Mouse (Mus musculus) spleen, postnatal 10 days (tissue): Measurements from ENCODE around the gene Kcne1.

Source experiments
- DNase-seq, 2 experiments: peaks; one replicate each; pipeline ENCODE4 v3.0.0; 2021 to 2022; ENCODE audit warnings: low spot score in 2 of 2

Kcne1 gene

DNA sequence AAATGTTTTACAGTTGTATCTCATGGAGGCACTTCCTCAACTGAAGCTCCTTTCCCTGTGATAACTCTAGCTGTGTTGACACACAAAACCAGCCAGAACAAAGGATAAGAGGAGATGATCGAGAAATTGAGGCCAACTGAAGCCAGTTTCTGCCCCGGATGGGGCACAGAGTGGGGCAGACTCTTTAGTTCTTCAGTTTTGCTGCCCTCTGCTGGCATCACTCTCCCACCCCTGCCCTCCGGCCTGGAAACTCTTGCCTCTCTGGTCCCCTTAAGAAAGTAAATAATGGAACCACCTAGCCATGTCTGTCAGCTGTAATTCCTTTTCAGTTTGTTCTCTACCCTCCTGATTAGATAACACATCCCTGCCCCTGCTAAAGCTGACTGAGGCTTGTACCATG lies 51.3 kb downstream of the Kcne1 start:
- no peak for DNase-seq

DNA sequence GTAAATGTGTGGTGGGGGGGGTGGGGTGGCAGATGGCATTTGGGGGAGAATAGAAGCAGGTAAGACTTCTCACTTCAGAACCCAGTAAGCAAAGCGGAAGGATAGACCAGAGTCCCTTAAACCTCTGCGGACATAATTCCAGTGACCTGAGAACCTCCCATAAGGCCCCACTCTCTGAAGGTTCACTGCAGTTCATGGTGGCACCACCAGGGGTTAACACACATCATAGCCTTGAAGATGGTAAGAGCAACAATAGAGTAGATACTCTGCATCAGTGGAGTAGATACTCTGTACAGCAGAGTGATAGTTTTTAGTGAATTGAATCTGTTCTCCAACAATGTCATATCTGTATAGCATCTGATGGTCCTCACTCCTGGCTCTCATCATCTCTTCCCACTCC lies 53.7 kb downstream of the Kcne1 start:
- DNase-seq = peak in 1 of 2 experiments; percentile 57

DNA sequence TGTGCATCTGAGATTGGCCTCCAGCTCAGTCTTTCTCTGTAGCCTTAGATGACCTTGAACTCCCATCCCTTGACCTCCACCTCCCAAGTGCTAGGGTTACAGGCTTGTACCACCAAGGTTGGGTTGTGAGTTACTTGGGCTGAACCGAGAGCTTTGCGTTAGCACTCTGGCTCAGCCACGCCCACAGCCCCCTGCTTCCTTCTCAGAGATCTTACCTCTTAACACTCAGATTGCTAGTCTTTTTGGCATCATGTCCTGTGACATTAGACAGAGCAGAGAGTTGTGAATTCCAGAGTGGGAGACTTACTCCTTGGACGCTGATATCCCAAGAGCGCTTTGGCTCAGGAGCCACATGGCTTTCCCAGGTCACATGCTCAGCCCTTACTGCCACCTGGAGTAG lies 56.8 kb downstream of the Kcne1 start:
- DNase-seq = peak; percentile 11 to 40

DNA sequence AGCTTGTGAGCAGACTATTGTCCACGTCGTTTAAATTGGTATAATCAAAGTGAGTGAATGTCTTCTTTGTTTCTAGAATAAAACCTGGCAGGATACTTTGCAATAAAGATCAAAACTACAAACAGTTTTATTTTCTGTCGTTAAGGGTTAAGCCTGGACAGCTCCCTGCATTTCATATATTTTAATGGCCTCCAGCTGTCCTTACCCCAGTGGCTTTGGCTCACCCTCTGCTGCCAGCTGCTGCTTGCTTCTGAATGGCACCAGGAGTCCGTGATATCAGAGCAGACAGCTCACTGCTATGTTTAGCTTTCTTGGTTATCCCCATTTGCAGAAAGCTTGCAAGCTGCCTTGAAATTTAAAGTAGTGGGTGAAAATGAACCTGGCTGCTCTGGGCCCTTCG lies 57.3 kb downstream of the Kcne1 start:
- no peak for DNase-seq

DNA sequence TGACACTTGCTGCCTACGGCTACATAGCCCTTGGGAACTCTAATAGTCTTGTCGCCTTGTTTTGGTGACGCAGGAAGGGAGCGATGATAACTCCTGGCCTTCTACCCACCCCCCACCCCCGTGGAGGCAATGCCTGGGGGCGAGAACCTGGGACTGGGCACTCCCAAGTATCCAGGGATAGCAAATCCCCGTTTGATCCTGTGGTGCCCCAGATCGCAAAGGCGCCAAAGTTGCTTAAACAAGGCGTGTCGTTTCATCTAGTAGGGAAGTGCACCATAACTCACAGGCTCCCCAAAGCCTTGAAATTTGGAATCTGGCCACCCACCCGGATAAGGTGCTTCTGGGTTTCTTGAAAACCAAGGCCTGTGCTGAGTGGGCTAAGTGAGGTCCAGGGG lies 57.9 kb downstream of the Kcne1 start:
- peak in 1 of 2 experiments; percentile 45 for DNase-seq

DNA sequence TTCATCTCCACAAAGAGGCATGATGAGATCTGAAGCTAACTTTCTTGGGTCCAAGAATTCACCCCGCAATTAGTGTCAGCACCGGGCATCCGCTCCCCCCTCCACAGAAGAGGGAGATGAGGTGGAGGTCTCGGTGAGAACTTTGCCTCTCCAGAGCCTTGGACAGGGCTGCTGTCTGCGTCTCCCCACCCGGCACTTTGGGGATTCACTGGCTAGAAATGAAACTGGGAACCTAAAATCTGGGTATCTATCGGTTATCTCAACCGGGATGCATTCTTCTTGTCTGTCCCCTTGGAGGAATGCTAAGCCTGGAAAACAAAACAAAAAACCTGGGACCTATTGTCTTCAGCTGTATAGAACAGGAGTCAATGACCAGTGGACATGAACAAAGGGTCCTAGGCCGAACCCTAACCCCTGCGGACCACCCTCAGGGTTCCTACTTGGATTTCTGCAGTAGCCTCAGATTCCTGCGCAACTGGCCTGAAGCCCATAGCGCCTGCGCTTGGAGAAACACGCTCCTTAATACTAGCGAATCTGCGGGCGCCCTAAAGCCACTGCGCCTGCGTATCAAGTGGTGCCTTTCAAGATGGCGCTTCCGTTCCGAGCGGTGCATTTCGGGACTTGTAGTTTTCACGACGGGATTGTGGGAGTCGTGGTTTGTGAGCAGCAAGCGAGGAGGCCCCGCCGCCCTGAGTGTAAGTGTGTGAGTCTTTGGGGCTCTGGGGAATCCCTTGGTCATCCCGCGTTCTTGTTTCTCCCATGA lies 58.4 kb downstream of the Kcne1 start, which contains the start of gene Smim11:
Gene Smim11, plus strand, starts transcription at position 638 of the 763 bp plus-strand sequence.
- peak; percentile 85 to 96 for DNase-seq
